Mouse (Mus musculus) v-Abl transformed pro-B cells (cell line): ENCODE measurements around the gene Fgd6.

ENCODE experiments used
- in situ Hi-C, 2 experiments: fragments of 400-800 bp; cut with MboI; formaldehyde crosslinking; loops; one replicate each; pipeline ENCODE4 v1.15.1; 2025; ENCODE audit not compliant: unreplicated experiment in 2 of 2

Gene Fgd6

DNA sequence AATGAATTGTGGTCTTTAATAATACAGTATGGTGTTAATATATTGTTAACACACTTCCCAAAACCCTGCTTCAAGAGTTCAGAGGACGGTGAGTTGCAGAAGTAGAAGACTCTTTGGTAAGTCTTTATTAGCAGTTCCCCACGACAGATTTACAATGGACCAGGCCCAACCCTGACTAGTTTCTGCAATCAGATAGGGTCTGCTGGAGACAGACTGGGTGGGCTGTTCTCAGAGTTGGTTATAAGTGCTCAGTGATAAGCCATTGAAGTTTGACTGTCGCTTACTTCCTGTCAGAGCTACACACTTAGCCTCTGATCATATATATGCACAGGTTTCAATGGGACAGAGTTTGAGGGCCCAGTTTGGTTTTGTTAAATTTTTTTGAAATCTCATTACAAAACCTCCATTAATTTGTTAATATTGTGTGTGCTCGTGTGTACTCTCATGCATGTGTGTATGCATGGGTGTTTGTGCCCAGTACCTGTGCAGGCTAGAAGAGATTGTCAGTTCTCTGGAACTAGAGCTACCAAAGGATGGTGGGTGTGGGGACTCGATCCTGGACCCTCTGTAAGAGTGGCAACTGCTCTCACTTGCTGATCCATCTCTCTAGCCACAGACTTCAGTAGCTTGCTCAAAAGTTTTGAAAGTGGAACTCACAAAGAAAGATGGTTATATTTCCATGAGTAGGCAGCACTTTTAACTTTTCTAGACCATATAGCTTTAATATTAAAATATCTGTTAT is 128.5 kb downstream of the Fgd6 start:
- in situ Hi-C loops = no loop called here

DNA sequence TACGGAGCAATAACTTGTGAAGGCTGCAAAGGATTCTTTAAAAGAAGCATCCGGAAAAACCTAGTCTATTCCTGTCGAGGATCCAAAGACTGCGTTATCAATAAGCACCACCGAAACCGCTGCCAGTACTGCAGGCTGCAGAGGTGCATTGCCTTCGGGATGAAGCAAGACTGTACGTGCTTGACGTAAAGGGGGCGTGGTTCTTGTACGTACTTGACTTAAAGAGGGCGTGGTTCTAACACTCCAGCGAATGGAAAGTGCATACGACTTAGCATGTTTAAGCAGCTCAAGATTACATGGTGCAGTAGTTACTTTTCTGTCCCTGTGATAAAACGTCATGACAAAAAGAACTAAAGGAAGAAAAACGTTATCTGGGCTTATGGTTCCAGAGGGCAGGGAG is 129.6 kb downstream of the Fgd6 start:
- in situ Hi-C loops = no loop called here

DNA sequence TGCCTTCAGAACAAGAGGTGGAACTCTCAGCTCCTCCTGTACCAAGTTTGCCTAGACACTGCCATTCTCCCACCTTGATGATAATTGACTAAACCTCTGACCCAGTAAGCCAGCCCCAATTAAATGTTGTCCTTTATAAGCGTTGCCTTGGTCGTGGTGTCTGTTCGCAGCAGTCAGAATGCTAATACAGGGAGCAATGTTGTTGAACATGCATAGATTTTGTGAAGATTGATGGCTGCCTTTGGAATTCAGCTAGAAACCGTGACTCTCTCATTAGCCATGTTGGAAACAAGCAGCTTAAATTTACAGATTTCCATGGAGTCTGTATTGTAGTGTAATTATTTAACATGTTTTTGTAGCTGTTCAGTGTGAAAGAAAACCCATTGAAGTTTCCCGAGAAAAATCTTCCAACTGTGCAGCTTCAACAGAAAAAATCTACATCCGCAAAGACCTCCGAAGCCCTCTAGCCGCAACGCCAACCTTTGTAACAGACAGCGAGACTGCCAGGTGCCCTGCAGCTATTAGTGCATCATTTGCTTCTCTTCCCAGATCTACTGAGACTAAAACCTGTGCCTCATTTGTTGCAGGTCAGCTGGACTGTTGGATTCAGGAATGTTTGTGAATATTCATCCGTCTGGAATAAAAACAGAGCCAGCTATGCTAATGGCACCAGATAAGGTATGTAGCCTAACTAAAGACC is 131.4 kb downstream of the Fgd6 start:
- in situ Hi-C loops = no loop called here

- in situ Hi-C loops = no loop called here
These were observed 135.8 kb downstream of the Fgd6 start for GRCm38 (mm10) chr10:94171440-94172130.

- in situ Hi-C loops = no loop called here
These were observed 136.3 kb downstream of the Fgd6 start for GRCm38 (mm10) chr10:94172137-94172536.

DNA sequence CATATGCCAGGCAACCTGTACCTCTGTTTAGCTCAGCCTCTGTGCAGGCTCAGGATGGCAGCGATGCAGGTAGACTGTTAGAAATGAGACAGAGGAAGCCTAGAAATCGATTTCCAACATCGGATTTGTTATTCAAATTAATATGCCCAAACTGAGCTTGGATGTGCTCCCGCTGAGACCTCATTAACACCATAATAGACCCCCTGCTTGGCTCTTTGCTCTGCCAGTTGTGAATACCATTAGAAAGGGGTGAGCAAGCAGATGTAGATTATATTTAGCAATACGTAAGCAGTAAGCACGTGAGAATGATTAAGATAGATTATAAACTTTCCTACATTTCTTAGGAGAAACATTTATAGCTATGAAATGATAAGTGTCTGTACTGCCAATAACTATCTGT is 136.9 kb downstream of the Fgd6 start:
- in situ Hi-C loops = no loop called here

GRCm38 (mm10) chr10:94174652-94175051 is 138.9 kb downstream of the Fgd6 start:
- in situ Hi-C loops = no loop called here

DNA sequence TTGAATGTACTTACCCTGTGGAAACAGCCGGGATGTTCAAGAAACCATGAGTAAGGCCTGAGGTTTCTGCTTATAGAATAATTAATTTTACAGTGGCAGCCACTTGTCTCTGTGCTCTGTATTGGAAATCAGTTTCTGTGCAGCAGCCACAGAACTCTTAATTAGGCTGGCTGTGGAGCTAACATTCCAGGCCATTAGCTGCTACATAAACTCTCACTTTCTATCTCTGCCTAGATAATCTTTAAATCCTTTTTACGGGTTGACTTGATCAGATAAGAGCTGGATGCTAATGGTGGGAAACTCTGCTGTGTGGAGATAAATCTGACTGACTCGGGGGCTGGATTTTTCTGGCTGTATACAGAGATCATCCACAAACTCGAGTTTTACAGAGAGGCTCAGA is 147.4 kb downstream of the Fgd6 start:
- in situ Hi-C loops = no loop called here
